Mouse (Mus musculus) retina, adult 2 months (tissue): Measurements from ENCODE around the gene Ptprc.

Experiments used
- DNase-seq: peaks from one replicate; pipeline ENCODE4 v3.0.0-alpha.2; 2012; ENCODE audit warnings: low read depth, low spot score

The Ptprc gene

GRCm38 (mm10) chr1:138175494-138175893 is at the start of gene Ptprc:
Gene Ptprc (minus strand): TSS chr1:138175708.
- DNase-seq = no peak

GRCm38 (mm10) chr1:138214736-138215458 is 39.4 kb upstream of the Ptprc start:
- no peak for DNase-seq

GRCm38 (mm10) chr1:138210387-138211024 is 35.0 kb upstream of the Ptprc start:
- no peak for DNase-seq

- no peak for DNase-seq
These were observed 34.2 kb upstream of the Ptprc start for GRCm38 (mm10) chr1:138209751-138210150.

GRCm38 (mm10) chr1:138206041-138206440 is 30.5 kb upstream of the Ptprc start:
- DNase-seq = no peak

GRCm38 (mm10) chr1:138191689-138192508 is 16.4 kb upstream of the Ptprc start:
- DNase-seq = no peak

GRCm38 (mm10) chr1:138188131-138188530 is 12.6 kb upstream of the Ptprc start:
- no peak for DNase-seq

GRCm38 (mm10) chr1:138185904-138186303 is 10.4 kb upstream of the Ptprc start:
- DNase-seq = no peak

- DNase-seq = no peak
These were observed 4.6 kb upstream of the Ptprc start for GRCm38 (mm10) chr1:138180081-138180480.

GRCm38 (mm10) chr1:138174705-138175492 is 609 bp downstream of the Ptprc start:
- DNase-seq = no peak

- no peak for DNase-seq
These were observed 1.4 kb downstream of the Ptprc start for GRCm38 (mm10) chr1:138174143-138174542.

- DNase-seq = no peak
These were observed 1.8 kb downstream of the Ptprc start for GRCm38 (mm10) chr1:138173669-138174068.

GRCm38 (mm10) chr1:138172547-138172946 is 3.0 kb downstream of the Ptprc start:
- DNase-seq = no peak

- no peak for DNase-seq
These were observed 3.4 kb downstream of the Ptprc start for GRCm38 (mm10) chr1:138172096-138172495.

GRCm38 (mm10) chr1:138166233-138166771 is 9.2 kb downstream of the Ptprc start:
- DNase-seq = no peak

- no peak for DNase-seq
These were observed 12.9 kb downstream of the Ptprc start for GRCm38 (mm10) chr1:138162638-138163037.

GRCm38 (mm10) chr1:138158921-138159320 is 16.6 kb downstream of the Ptprc start:
- no peak for DNase-seq

GRCm38 (mm10) chr1:138158236-138158635 is 17.3 kb downstream of the Ptprc start:
- no peak for DNase-seq

GRCm38 (mm10) chr1:138157709-138158108 is 17.8 kb downstream of the Ptprc start:
- DNase-seq = no peak

- DNase-seq = no peak
These were observed 18.5 kb downstream of the Ptprc start for GRCm38 (mm10) chr1:138157008-138157407.

- no peak for DNase-seq
These were observed 21.2 kb downstream of the Ptprc start for GRCm38 (mm10) chr1:138154185-138154785.
